Mouse (Mus musculus) liver, postnatal 0 days (tissue): Measurements from ENCODE around the gene Apol7e.

Experiments used
- CTCF ChIP-seq: sonication (generic); IDR thresholded peaks from 2 replicates; pipeline ENCODE4 v1.5.1; 2016; ENCODE audit warnings: antibody characterized with exemption, low read depth
- EP300 ChIP-seq: IDR thresholded peaks from 2 replicates; pipeline ENCODE4 v1.6.1; 2016; ENCODE audit warnings: antibody characterized with exemption, low read depth, mild to moderate bottlenecking

DNA sequence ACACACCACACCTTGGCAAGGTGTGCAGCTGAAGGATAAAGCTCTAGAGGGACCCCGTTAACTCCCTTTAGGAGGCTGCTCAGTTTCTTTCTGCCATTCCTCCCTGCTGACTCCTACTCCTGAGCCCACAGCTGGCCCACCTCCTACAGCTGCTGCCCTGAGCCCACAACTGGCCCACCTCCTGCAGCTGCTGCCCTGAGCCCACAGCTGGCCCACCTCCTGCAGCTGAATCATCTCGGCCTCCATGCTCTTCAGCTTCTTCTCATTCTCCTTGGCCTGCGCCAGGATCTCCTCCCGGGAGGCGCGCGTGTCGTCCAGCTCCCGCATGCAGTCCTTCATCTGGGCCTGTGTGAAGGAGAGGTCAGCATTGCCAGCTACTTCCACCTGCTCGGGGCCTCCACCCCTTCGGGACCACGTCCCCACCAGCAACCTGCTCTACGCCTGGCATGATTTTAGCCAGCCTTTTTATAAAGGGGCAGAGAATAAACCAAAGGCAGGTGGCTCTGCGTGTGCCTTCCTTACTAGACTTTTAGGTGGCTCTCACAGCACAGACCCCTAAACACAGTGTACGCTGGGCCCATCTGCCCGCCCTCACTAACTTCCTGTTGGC lies 66.9 kb downstream of the Apol7e start:
- TF ChIP-seq CTCF, result no peak
- no peak for TF ChIP-seq EP300
